Mouse (Mus musculus): ENCODE measurements around the gene Il11.

The Il11 gene

DNA sequence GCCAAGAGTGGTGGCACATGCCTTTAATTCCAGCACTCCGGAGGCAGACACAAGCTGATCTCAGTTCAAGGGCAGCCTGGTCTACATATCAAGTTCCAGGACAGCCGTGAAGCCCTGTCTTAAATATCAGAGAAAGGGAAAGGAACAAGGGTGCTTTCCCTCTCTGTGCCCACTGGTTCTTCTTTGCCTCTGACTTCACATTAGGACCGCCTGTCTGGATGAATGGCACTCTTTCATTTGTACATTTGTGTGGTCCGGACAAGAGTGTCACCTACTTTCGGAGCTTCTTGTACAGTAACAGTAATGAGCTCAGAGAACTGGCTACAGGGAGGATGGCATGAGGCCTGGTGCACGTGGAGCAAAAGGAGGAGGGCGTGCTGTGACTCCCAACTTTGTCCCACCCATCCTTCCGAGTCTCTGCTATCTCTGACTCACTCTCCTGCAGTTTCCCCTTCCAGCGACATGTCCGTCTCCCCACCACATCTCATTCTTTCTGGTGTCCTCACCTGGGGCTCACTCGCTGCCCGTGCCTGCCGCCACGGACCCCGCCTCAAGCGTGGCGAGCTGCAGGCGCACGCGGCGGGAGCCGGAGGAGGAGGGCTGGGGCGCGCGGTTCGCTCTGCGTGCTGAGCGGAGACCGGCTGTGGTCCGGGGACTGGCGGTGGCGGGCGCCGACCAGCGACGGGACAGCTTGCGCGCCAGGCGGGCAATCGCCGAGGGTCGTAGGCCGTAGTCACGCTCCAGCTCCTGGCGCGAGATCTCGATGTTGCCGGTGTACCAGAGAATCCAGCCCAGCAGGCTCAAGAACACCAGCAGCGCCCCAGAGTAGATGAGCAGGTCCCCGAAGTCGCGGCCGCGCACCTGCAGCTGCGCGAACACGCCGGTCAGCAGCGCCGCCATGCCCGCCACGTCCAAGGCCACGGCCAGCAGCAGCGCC lies 6.1 kb upstream of the Il11 start:
- peak; percentile 64 for DNase-seq

GRCm38 (mm10) chr7:4783667-4784268 lies 1.1 kb upstream of the Il11 start:
- DNase-seq: peak; percentile 43

- no peak for DNase-seq
Observed at GRCm38 (mm10) chr7:4782130-4782529, 529 bp downstream of the Il11 start.

DNA sequence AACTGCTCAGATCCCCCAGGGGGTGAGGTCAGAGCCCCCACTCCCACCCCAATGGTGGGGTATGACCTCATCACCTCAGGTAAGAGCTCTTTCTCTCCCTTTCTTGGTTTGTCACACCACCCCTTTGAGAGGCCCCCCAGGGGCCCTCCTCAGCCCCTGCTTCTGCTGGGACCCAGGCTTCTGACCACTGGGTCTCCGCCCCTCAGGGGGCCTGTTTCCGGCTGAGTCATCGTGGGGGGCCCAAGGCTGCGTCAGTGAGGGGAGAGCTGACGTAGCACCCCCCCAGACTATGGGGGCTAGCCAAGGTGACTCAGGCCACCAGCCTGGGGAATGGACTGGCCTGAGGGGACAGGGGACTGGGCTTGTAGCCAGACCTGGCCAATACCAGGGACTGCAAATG lies 2.7 kb downstream of the Il11 start:
- no peak for DNase-seq

DNA sequence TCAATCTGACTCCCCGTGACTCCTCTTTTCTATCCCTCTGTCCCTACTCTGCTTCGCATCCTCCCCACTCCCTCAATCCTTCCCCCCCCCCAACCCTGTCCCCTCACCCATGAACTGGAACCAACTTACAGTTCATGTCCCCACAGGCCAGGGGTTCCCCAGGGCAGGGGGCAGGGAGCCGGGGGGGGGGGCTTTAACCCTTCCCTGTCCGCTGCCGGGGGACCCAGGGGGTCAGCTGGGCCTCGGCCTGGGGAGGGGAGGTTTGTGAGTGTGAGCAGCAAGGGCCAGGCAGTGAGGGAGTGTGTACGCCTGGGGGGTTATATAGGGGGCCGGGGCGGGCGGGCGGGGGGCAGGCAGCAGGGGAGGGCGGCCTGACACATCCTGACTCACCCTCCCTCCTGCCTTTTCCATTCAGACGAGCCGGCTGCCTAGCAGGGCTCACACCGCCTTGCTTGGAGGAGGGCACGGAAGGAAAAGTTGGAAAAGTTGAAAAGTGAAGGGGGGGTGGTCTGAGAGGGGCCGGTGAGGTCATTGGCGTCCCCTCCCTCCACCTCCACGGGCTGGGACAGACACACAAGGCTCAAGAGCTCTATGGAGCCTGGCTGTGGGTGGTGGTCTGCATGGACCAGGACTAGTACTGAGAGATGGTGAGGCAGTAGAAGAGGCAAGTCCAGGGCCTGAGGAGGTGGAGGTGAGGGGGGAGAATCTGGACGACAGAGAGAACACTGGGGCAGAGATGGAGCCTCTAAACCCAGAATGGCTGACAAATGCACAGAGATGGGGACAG lies 4.6 kb downstream of the Il11 start:
- DNase-seq: no peak

DNA sequence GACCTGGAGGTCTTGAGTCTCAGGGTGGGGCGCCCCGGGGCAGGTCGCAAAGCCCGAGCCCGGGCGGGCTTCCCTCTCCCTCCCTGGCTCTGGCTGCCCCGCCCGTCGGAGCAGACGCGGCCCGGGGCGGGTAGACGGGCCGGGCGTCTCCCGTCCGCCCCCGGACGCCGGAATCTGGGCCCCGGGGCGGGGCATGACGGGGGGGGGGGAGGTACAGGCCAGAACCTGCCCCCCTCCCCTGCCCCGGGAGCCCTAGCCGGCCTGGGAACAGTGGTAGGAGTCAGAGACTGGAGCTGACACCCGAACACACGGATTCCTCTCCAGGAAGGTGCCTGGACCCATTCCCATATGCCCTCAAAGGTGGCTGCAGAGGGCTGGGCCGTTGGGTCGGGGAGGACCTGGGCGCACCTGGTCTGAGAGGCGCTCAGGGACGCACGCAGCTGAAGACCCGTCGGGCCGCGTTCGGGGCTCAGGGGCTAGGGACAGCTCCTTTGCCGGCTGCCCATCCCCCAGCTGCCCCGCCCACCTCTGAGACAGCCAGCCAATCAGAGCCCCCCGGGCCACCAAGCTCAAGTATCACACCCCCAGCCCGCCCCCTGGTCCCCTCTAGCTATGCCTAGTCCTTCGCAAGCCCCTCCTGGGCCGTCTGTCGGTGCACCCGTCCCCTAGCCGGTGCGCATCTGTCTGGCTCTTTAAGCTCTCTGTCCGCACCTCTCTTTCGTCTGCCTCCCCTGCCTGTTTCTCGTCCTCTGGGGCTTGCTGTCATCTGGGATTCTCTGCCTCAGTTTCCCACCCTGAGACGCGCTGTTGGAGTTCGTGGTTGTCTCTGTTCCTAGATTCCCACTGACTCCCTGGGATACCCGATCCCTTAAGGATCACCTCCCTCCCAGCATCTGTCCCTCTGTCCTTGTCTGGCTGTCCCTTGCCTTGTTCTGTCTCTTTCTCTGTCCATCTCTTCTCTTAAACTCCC lies 5.5 kb downstream of the Il11 start:
- DNase-seq: peak; percentile 42

DNA sequence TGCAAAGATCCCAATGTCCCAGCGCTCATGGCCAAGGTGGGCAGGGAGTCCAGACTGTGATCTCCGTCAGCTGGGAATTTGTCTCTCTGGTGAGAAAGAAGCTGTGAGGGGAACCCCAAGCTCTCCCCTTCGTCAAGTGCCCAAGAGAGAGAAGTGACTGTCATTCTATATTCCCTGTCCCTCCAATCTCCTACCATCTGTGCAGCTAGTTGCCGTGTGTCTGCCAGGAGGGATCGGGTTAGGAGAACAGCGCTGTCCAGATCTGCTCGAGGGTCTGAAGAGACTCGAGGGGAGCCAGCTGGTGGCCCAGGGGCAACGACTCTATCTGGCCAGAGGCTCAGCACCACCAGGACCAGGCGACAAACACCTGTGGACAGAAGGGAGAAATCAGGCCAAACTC lies 6.5 kb downstream of the Il11 start:
- DNase-seq: no peak

DNA sequence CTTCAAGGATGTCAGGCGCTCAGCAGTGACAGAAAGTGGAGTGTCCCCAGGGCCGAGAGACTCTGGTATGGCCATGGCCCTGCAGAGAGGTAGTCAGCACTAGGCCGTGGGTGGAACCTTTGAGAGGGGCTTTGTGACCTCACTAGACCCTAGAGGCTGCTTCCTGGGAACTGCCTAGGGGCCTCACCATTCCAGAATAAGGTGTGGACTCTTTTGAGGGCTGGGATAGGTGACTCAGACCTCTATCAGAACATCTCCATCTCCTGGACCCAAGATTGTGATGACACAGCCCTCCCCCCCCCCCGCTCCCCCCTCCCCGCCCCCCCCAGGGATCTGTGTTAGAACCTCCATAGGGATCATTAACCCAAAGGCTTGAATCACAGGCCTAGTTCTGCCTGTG lies 11.5 kb downstream of the Il11 start, which contains the start of gene Fam71e2:
TSS of gene Fam71e2 (minus strand) at position 101 of the 400 bp plus-strand sequence.
- no peak for DNase-seq

GRCm38 (mm10) chr7:4764946-4765710 lies 17.5 kb downstream of the Il11 start:
- no peak for DNase-seq

DNA sequence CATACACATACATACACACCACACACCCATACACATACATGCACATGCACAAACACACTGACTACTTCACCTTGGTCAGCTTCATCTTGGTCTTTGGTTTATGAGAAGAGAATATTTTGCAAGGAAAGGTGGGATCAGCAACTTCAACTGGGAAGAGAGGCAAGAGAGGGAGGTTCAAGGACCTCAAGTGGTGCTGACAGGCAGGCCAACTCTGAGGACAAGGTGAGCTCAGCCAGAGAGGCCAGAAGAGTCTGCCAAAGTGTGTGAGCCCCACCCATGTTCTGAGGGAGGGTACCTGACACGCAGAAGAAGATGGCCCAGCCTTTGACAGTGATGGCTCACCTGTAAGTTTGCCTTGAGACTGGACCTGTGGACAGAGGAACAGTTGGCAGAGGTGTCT lies 23.0 kb downstream of the Il11 start:
- no peak for DNase-seq

- peak; percentile 72 for DNase-seq
Observed at GRCm38 (mm10) chr7:4752821-4753570, 29.7 kb downstream of the Il11 start, which contains the start of gene Cox6b2. TSS of gene Cox6b2 (minus strand) at chr7:4753094.

DNA sequence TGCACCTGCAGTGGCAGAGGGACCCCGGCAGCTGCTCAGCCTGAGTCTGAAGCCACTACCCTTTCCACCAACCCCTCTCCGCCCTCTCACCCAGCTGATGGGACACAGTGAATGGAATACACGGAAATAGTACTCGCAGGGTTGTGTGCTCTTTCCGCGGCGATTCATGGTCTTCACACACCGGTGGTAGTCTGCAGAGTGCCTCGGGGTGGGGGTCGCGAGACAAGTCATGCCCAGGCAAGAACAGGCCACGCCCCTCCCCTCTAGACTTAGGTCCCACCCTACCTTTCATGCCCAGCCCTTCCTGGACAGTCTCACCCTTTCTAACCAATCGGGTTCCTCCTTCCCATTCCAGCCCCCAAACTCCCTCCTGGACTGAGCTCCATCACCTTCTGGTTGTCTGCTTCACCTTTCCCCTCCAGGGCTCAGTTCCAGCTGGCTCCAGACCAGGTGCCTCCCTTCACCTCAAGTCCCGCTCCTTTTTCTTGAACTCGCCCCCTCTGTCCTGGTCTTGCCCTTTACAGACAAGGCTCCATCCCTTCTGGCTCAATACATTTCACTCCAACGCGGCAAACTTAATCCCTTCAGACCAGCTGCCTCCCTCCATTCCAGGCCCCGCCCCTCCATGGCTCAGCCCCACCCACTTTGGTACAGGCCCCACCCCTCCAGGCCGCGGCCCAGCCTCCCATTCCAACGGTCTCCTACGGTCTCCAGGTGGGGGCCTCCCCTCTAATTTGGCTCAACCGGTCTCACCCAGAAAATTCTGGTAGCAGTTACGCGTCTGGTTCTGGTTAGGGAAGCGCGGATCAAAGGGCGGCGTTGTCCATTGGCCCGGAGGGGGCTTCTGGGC lies 30.5 kb downstream of the Il11 start:
- DNase-seq: no peak

- DNase-seq: no peak
Observed at GRCm38 (mm10) chr7:4749169-4749568, 33.5 kb downstream of the Il11 start.

GRCm38 (mm10) chr7:4748321-4748720 lies 34.3 kb downstream of the Il11 start:
- no peak for DNase-seq

DNA sequence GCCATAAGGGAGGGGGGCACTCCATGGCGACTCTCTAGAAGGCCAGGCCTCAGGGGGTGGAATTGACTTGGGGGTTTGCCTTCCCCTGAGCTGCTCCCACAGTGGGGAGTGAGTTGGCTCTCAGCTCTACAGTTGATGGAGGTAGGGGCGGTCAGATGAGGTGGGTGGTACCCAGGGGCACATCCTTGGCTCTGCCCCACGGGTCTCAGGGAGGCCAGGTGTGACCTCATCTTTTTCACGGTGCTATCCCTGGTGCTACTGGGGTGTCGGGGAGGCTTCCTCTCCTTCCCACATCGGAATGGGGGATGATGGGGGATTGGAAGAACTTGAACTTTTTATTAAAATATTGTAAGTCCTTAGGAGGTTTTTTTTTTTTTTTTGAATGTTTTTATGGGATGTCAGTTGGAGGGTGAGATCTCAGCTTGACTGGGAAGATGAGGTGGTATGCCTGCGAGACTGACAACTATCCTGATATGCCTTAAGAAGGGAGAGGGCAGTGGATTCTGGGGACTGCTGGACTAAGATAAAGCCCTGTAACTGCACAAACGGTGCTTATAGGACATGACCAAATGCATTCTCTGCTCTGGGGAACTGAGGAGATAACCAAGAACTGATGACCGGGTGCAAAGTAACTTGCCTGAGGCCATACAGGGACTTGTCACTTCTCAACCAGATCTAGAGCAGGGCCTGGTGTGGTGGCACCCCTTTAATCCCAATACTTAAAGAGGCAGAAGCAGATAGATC lies 35.3 kb downstream of the Il11 start:
- no peak for DNase-seq

GRCm38 (mm10) chr7:4746326-4746980 lies 36.2 kb downstream of the Il11 start:
- no peak for DNase-seq

DNA sequence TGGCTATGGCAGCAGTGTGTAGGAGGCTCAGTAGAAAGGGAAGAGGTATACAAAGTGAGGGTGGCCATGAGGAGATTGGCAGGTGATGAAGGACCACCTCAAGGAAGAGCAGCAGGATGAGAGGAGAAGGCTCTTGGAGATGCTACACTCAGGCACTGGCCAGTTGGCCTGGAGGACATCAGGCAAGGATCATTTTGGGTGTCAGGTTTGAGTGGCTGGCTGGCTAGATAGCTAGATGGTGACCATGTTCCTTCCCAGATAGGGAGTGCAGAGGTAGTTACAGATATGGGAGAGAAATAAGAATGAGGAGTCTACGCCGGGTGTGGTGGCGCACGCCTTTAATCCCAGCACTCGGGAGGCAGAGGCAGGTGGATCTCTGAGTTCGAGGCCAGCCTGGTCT lies 37.8 kb downstream of the Il11 start:
- no peak for DNase-seq

GRCm38 (mm10) chr7:4743354-4743753 lies 39.3 kb downstream of the Il11 start:
- no peak for DNase-seq

All from right cerebral cortex, postnatal 14 days (tissue).